In genomic region chr7:19322489-19322888, GRCm38 (mm10) we compare ENCODE assay signal across 32 mouse cellular contexts. TPM values are rescaled to one million over a fixed set of nuclear protein-coding genes. Genes with fewer than 3 reads are reported as not detected.
A peak's percentile ranks its signal among the peaks of the same experiment; 100 is the strongest.
DNase-seq lines count a peak whose midpoint lies in the region; ATAC-seq and TF ChIP-seq lines count a peak whose summit lies in the region.
"Had no signal": no experiment of that assay in that cellular context is flagged by ENCODE, and none has a peak within 500 bp of the region (broad histone marks: within the 10 kb centered on the region; RNA-seq: fewer than 3 reads in every experiment).

No protein-coding gene starts in this region.

- no peak for TF ChIP-seq POLR2A in heart, adult 2 months (IDR thresholded peaks at IDR 0.05; ENCODE audit: insufficient read depth, low read depth, low read length)

- H3K4me1 ChIP-seq in heart, embryonic 10.5 days = peaks cover 50% of the 10 kb centered on the region
- peaks cover 10% of the 10 kb centered on the region for H3K4me1 ChIP-seq in heart, adult 2 months (ENCODE audit: control insufficient read depth, insufficient read depth, low read length)
- H3K4me1 ChIP-seq in embryonic facial prominence, embryonic 14.5 days (ENCODE audit: control insufficient read depth, insufficient read depth, low read length) = peaks cover 19% of the 10 kb centered on the region
- peaks cover 30% of the 10 kb centered on the region for H3K4me1 ChIP-seq in stomach, embryonic 15.5 days

- no peak overlapping the region for H3K4me2 ChIP-seq in embryonic facial prominence, embryonic 14.5 days (ENCODE audit: low read depth, low read length)
- H3K4me2 ChIP-seq in stomach, embryonic 15.5 days = no peak overlapping the region
- H3K4me2 ChIP-seq: embryonic facial prominence, embryonic 12.5 days; forebrain, embryonic 12.5 days; heart, embryonic 12.5 days; hindbrain, embryonic 14.5 days; liver, embryonic 15.5 days; lung, embryonic 15.5 days; midbrain, embryonic 12.5 days had no signal

- intact Hi-C loops in heart, adult 2 months (cut with DNase I) = no loop called here

- H3K27me3 ChIP-seq in heart, embryonic 10.5 days (ENCODE audit: insufficient read depth, poor library complexity, severe bottlenecking) = peaks cover 15% of the 10 kb centered on the region
- no peaks in the 10 kb centered on the region for H3K27me3 ChIP-seq in heart, adult 2 months (ENCODE audit: control insufficient read depth, insufficient read depth, low read length)
- no peaks in the 10 kb centered on the region; the same call in 1 of the 2 replicates for H3K27me3 ChIP-seq in embryonic facial prominence, embryonic 14.5 days (replicated peaks; ENCODE audit: control insufficient read depth, insufficient read depth, low read length)
- no peaks in the 10 kb centered on the region for H3K27me3 ChIP-seq in stomach, embryonic 15.5 days (replicated peaks)
- H3K27me3 ChIP-seq: heart, embryonic 12.5 days had no signal

- no peaks in the 10 kb centered on the region for H3K36me3 ChIP-seq in heart, embryonic 10.5 days
- no peaks in the 10 kb centered on the region for H3K36me3 ChIP-seq in heart, adult 2 months (ENCODE audit: control insufficient read depth, insufficient read depth, low read length)
- H3K36me3 ChIP-seq in embryonic facial prominence, embryonic 14.5 days (ENCODE audit: control insufficient read depth, insufficient read depth, low read length) = no peaks in the 10 kb centered on the region
- H3K36me3 ChIP-seq in stomach, embryonic 15.5 days = no peaks in the 10 kb centered on the region
- H3K36me3 ChIP-seq: embryonic facial prominence, embryonic 12.5 days; forebrain, embryonic 12.5 days; G1E; heart, embryonic 12.5 days; liver, embryonic 15.5 days; lung, embryonic 15.5 days; midbrain, embryonic 12.5 days had no signal

- H3K9ac ChIP-seq in heart, adult 2 months (ENCODE audit: low read depth, low read length) = no peak overlapping the region
- H3K9ac ChIP-seq in embryonic facial prominence, embryonic 14.5 days (ENCODE audit: low read depth, low read length) = no peak overlapping the region
- no peak overlapping the region for H3K9ac ChIP-seq in stomach, embryonic 15.5 days
- H3K9ac ChIP-seq: embryonic facial prominence, embryonic 12.5 days; forebrain, embryonic 12.5 days; forebrain, postnatal 0 days; hindbrain, embryonic 14.5 days; liver, embryonic 15.5 days; lung, embryonic 15.5 days; midbrain, embryonic 12.5 days had no signal

- WGBS in heart, embryonic 10.5 days = 35% methylated on average over 9 of the region's 9 CpGs
- 56% methylated on average over 9 of the region's 9 CpGs for WGBS in heart, adult 2 months
- 48% methylated on average over 9 of the region's 9 CpGs for WGBS in embryonic facial prominence, embryonic 14.5 days
- WGBS in stomach, embryonic 15.5 days = 34% methylated on average over 9 of the region's 9 CpGs

- no peak for TF ChIP-seq EP300 in heart, adult 2 months (IDR thresholded peaks at IDR 0.05; ENCODE audit: insufficient read depth, low read depth, low read length)

- no peaks in the 10 kb centered on the region for H3K9me3 ChIP-seq in heart, embryonic 10.5 days
- H3K9me3 ChIP-seq in embryonic facial prominence, embryonic 14.5 days (ENCODE audit: control insufficient read depth, low read length) = no peaks in the 10 kb centered on the region
- H3K9me3 ChIP-seq in stomach, embryonic 15.5 days = no peaks in the 10 kb centered on the region
- H3K9me3 ChIP-seq: embryonic facial prominence, embryonic 12.5 days; forebrain, embryonic 12.5 days; G1E; heart, embryonic 12.5 days; liver, embryonic 15.5 days; lung, embryonic 15.5 days; midbrain, embryonic 12.5 days had no signal

- H3K27ac ChIP-seq in heart, embryonic 10.5 days = peak overlapping the region; percentile 23; the same call in 1 of the 2 replicates
- H3K27ac ChIP-seq in heart, adult 2 months = no peak overlapping the region
- no peak overlapping the region for H3K27ac ChIP-seq in embryonic facial prominence, embryonic 14.5 days (replicated peaks; ENCODE audit: low read depth, low read length)
- H3K27ac ChIP-seq in stomach, embryonic 15.5 days = peak overlapping the region; percentile 31; the same call in 1 of the 2 replicates
- H3K27ac ChIP-seq: embryonic facial prominence, embryonic 12.5 days; forebrain, embryonic 12.5 days; hindbrain, embryonic 14.5 days; liver, embryonic 15.5 days; lung, embryonic 15.5 days; midbrain, embryonic 12.5 days had no signal

- no peak overlapping the region for H3K4me3 ChIP-seq in heart, embryonic 10.5 days
- H3K4me3 ChIP-seq in heart, adult 2 months = no peak overlapping the region
- H3K4me3 ChIP-seq in embryonic facial prominence, embryonic 14.5 days (ENCODE audit: low read depth, low read length) = no peak overlapping the region
- no peak overlapping the region for H3K4me3 ChIP-seq in stomach, embryonic 15.5 days (replicated peaks)
- H3K4me3 ChIP-seq: embryonic facial prominence, embryonic 12.5 days; forebrain, embryonic 12.5 days; heart, embryonic 12.5 days; liver, embryonic 15.5 days; lung, embryonic 15.5 days; midbrain, embryonic 12.5 days had no signal

- H3K79me2 ChIP-seq in heart, adult 2 months (replicated peaks; ENCODE audit: control insufficient read depth, insufficient read depth, low read length) = no peaks in the 10 kb centered on the region

- DNase-seq in heart, embryonic 10.5 days (ENCODE audit: low spot score) = no peak
- no peak for DNase-seq in heart, adult 2 months
- peak; percentile 51 for DNase-seq in CD4-positive helper T cell, adult 2 months (ENCODE audit: low read depth, low spot score)
- DNase-seq in embryonic facial prominence, embryonic 14.5 days (ENCODE audit: low spot score) = peak; percentile 71
- no peak for DNase-seq in lung, postnatal 4 days
- no peak for DNase-seq in layer of hippocampus, adult 9-10 months (ENCODE audit: low spot score)
- DNase-seq: adrenal gland, postnatal 10 days; cerebellum, adult 8-10 months; cerebellum, postnatal 25 days; forebrain, postnatal 0 days; gastrocnemius, postnatal 14 days; kidney, adult 11 months; kidney, postnatal 25 days; left cerebral cortex, postnatal 4 days; retina, postnatal 1 day; right cerebral cortex, postnatal 14 days; thymus, adult 18-20 months; thymus, postnatal 25 days had no signal

- no peak for TF ChIP-seq CTCF in heart, adult 2 months (IDR thresholded peaks at IDR 0.05)

- ATAC-seq in embryonic facial prominence, embryonic 14.5 days (ENCODE audit: low read depth) = peak; percentile 9; the same call in 1 of the 2 replicates
- no peak for ATAC-seq in stomach, embryonic 15.5 days (ENCODE audit: insufficient read depth, low FRiP score, low read depth)
- ATAC-seq: forebrain, postnatal 0 days; inflammation-experienced regulatory T-cells, adult 6 months had no signal

RNA-seq across cellular contexts. Expression of gene Fosb, which starts 12.6 kb away (rescaled TPM):
- 0.24 and 0.27 TPM in 2 replicates for polyA plus RNA-seq in heart, embryonic 10.5 days (2016; fragmentation: Nextera tagmentation; extraction: Ambion mirVana)
- 1 to 10 TPM in 1 of 2 experiments, under 1 TPM in 1; 0.89 to 1.1 TPM for total RNA-seq in heart, adult 2 months (2021)
- polyA plus RNA-seq in heart, adult 2 months (2012; rRNA removed) = 0.94 and 1.1 TPM in 2 replicates
- 0.15 and 0.28 TPM in 2 replicates for polyA plus RNA-seq in embryonic facial prominence, embryonic 14.5 days (2014; fragmentation: Nextera tagmentation; extraction: Ambion mirVana)
- polyA plus RNA-seq in stomach, embryonic 15.5 days (2015; fragmentation: Nextera tagmentation; extraction: Ambion mirVana) = 0.12 and 0.17 TPM in 2 replicates
- polyA plus RNA-seq: forebrain, embryonic 12.5 days; neural tube, embryonic 14.5 days had no signal

RNA-seq across cellular contexts. Expression of gene Ercc1, which starts 22.1 kb away (rescaled TPM):
- 74.0 and 84.2 TPM in 2 replicates for polyA plus RNA-seq in heart, embryonic 10.5 days (2016; fragmentation: Nextera tagmentation; extraction: Ambion mirVana)
- total RNA-seq in heart, adult 2 months (2021) = 10 to 100 TPM; 46.8 to 48.6 TPM
- polyA plus RNA-seq in heart, adult 2 months (2012; rRNA removed) = 47.1 and 49.1 TPM in 2 replicates
- 64.0 and 75.1 TPM in 2 replicates for polyA plus RNA-seq in embryonic facial prominence, embryonic 14.5 days (2014; fragmentation: Nextera tagmentation; extraction: Ambion mirVana)
- polyA plus RNA-seq in stomach, embryonic 15.5 days (2015; fragmentation: Nextera tagmentation; extraction: Ambion mirVana) = 63.7 and 66.5 TPM in 2 replicates

RNA-seq across cellular contexts. Expression of gene Cd3eap, which starts 36.8 kb away (rescaled TPM):
- polyA plus RNA-seq in heart, embryonic 10.5 days (2016; fragmentation: Nextera tagmentation; extraction: Ambion mirVana) = 23.2 and 27.8 TPM in 2 replicates
- total RNA-seq in heart, adult 2 months (2021) = 1 to 10 TPM; 9.3 to 9.7 TPM
- polyA plus RNA-seq in heart, adult 2 months (2012; rRNA removed) = 4.4 and 4.7 TPM in 2 replicates
- polyA plus RNA-seq in embryonic facial prominence, embryonic 14.5 days (2014; fragmentation: Nextera tagmentation; extraction: Ambion mirVana) = 18.8 and 21.6 TPM in 2 replicates
- 24.9 and 26.1 TPM in 2 replicates for polyA plus RNA-seq in stomach, embryonic 15.5 days (2015; fragmentation: Nextera tagmentation; extraction: Ambion mirVana)

RNA-seq across cellular contexts. Expression of gene Ppp1r13l, which starts 37.1 kb away (rescaled TPM):
- 12.0 and 16.2 TPM in 2 replicates for polyA plus RNA-seq in heart, embryonic 10.5 days (2016; fragmentation: Nextera tagmentation; extraction: Ambion mirVana)
- total RNA-seq in heart, adult 2 months (2021) = 10 to 100 TPM; 43.9 to 45.1 TPM
- polyA plus RNA-seq in heart, adult 2 months (2012; rRNA removed) = 23.5 and 30.1 TPM in 2 replicates
- polyA plus RNA-seq in embryonic facial prominence, embryonic 14.5 days (2014; fragmentation: Nextera tagmentation; extraction: Ambion mirVana) = 11.2 and 11.6 TPM in 2 replicates
- 7.8 and 8.9 TPM in 2 replicates for polyA plus RNA-seq in stomach, embryonic 15.5 days (2015; fragmentation: Nextera tagmentation; extraction: Ambion mirVana)
- polyA plus RNA-seq: inflammation-experienced regulatory T-cells, adult 6 months had no signal

RNA-seq across cellular contexts. Expression of gene Rtn2, which starts 40.1 kb away (rescaled TPM):
- polyA plus RNA-seq in heart, embryonic 10.5 days (2016; fragmentation: Nextera tagmentation; extraction: Ambion mirVana) = 22.4 and 26.0 TPM in 2 replicates
- total RNA-seq in heart, adult 2 months (2021) = 100 to 1,000 TPM; 114 to 136 TPM
- 273 and 340 TPM in 2 replicates for polyA plus RNA-seq in heart, adult 2 months (2012; rRNA removed)
- 53.7 and 57.0 TPM in 2 replicates for polyA plus RNA-seq in embryonic facial prominence, embryonic 14.5 days (2014; fragmentation: Nextera tagmentation; extraction: Ambion mirVana)
- 10.6 and 13.9 TPM in 2 replicates for polyA plus RNA-seq in stomach, embryonic 15.5 days (2015; fragmentation: Nextera tagmentation; extraction: Ambion mirVana)
- total RNA-seq: granulocyte monocyte progenitor cell, adult 5-6 weeks; hematopoietic stem cell, adult 5-6 weeks; megakaryocyte, adult 5-6 weeks had no signal
- polyA plus RNA-seq: inflammation-experienced regulatory T-cells, adult 6 months had no signal

Comparison
In these comparisons a context has a peak if more than half of its experiments do, and no peak if none do; other contexts are left out.
1. H3K27ac ChIP-seq: peak in heart, embryonic 10.5 days (single experiment) and stomach, embryonic 15.5 days (single experiment); none in heart, adult 2 months (single experiment) and embryonic facial prominence, embryonic 14.5 days (single experiment).
2. DNase-seq: peak in CD4-positive helper T cell, adult 2 months (single experiment) and embryonic facial prominence, embryonic 14.5 days (single experiment); none in heart, embryonic 10.5 days (single experiment), heart, adult 2 months (0 of 2), lung, postnatal 4 days (0 of 2) and layer of hippocampus, adult 9-10 months (single experiment).